In genomic region chr19:10373191-10373590, GRCm38 (mm10) we compare ENCODE assay signal across 19 mouse cellular contexts. TPM values are rescaled to one million over a fixed set of nuclear protein-coding genes. Genes with fewer than 3 reads are reported as not detected.
"Had no signal": no experiment of that assay in that cellular context is flagged by ENCODE, and none has a peak within 500 bp of the region (broad histone marks: within the 10 kb centered on the region; RNA-seq: fewer than 3 reads in every experiment).

No protein-coding gene starts in this region.

- DNase-seq: lung, adult 18-20 months; lung, embryonic 14.5 days; lung, postnatal 10 days; lung, postnatal 4 days; midbrain, embryonic 14.5 days; right cerebral cortex, postnatal 14 days; thymus, adult 2 months; thymus, postnatal 25 days; thymus, postnatal 4 days had no signal

- H3K4me3 ChIP-seq: midbrain, embryonic 10.5 days; midbrain, embryonic 12.5 days; myocyte; neural tube, embryonic 13.5 days; neural tube, embryonic 15.5 days; stomach, embryonic 15.5 days had no signal

- H3K27ac ChIP-seq: midbrain, embryonic 10.5 days; midbrain, embryonic 12.5 days; neural tube, embryonic 13.5 days; neural tube, embryonic 15.5 days; stomach, embryonic 15.5 days; stomach, postnatal 0 days had no signal

- H3K36me3 ChIP-seq: midbrain, embryonic 10.5 days; midbrain, embryonic 12.5 days; neural tube, embryonic 13.5 days; neural tube, embryonic 15.5 days; stomach, embryonic 15.5 days had no signal

- H3K4me2 ChIP-seq: lung, embryonic 14.5 days; midbrain, embryonic 12.5 days; neural tube, embryonic 13.5 days; neural tube, embryonic 15.5 days; stomach, embryonic 15.5 days had no signal

- ATAC-seq: midbrain, embryonic 16.5 days had no signal

- H3K27me3 ChIP-seq: neural tube, embryonic 15.5 days; stomach, embryonic 15.5 days had no signal

- H3K9ac ChIP-seq: lung, embryonic 14.5 days; midbrain, embryonic 12.5 days; neural tube, embryonic 13.5 days; neural tube, embryonic 15.5 days; stomach, embryonic 15.5 days had no signal

- H3K9me3 ChIP-seq: midbrain, embryonic 10.5 days; midbrain, embryonic 12.5 days; neural tube, embryonic 13.5 days; neural tube, embryonic 15.5 days; stomach, embryonic 15.5 days had no signal

- H3K4me1 ChIP-seq: midbrain, embryonic 12.5 days; neural tube, embryonic 15.5 days; stomach, embryonic 15.5 days had no signal

RNA-seq across cellular contexts. Expression of gene Syt7, which starts 15.7 kb away (rescaled TPM):
- total RNA-seq: megakaryocyte, adult 5-6 weeks; megakaryocyte-erythroid progenitor cell, adult 5-6 weeks had no signal
